In genomic region chr3:103872663-103873098, GRCm38 (mm10) we compare ENCODE assay signal across 1 mouse cellular context.
TF ChIP-seq lines count a peak whose summit lies in the region.

No protein-coding gene starts in this region.

TF ChIP-seq in CH12.LX, 34 proteins besides CTCF, POLR2A, EP300 and RAD21 (continued from another document):
- peak; percentile 95 for TF ChIP-seq BHLHE40 (IDR thresholded peaks at IDR 0.05; ENCODE audit: low read depth, low read length)
- TF ChIP-seq RCOR1 (conservative IDR thresholded peaks at IDR 0.05; ENCODE audit: low read depth, low read length) = peak; percentile 96
TF ChIP-seq in CH12.LX: peak in this region for 16.
